Mouse (Mus musculus): Measurements from ENCODE around the gene Gpr15. TPM values are rescaled to one million over a fixed set of nuclear protein-coding genes. Genes with fewer than 3 reads are reported as not detected.
A peak's percentile ranks its signal among the peaks of the same experiment; 100 is the strongest.

Gene Gpr15
- 0.23 and 0.86 TPM in 2 replicates for total RNA-seq (2017)

DNA sequence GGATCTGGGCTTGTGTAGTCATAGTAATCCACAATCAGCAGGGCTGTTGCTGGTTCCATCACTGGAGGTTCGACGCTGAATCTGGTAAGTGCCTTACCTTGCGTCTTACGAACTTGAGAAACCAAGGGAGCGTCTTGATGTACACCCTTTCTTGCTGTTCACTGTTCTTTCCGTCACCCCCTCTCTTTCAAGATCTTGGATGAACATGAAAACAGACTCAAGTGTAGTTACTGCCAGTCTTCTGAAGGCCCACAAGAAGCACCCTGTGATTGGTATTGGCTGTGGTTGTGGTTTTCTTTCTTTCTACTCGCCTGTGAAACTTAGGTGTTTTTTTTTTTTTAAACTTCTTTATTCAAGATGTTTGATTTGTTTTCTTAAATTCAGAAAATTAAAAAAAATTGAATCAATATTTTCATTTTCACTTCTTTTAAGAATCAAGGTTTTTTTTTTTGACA is at the start of gene Gpr15:
TSS of gene Gpr15 (minus strand) at position 405 of the 455 bp plus-strand sequence.
- no peak for ATAC-seq (ENCODE audit: extremely low read depth, insufficient number of reproducible peaks, low FRiP score, poor library complexity, severe bottlenecking)

DNA sequence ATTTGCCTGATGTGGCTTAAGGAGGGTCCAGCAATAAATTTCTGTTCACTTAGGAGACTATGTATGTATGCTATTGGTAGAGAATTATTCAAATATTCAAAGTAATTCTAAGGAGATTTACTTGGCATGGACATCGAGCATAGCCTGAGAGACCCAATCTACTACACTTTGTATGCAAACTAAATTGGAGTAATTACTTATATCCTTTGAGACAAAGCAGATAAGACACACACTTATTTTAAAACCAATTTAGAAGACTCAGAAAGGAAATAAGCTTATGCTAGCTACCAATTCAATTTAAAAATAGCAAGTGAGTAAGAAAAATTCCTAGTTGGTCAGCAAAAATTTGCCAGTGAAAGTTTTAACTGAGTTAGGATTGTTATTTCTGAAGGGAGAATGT is 44.2 kb upstream of the Gpr15 start, which contains the start of gene Olfr172:
TSS of gene Olfr172 (minus strand) at position 101 of the 400 bp plus-strand sequence.
- ATAC-seq (ENCODE audit: extremely low read depth, insufficient number of reproducible peaks, low FRiP score, poor library complexity, severe bottlenecking) = no peak

- ATAC-seq (ENCODE audit: extremely low read depth, insufficient number of reproducible peaks, low FRiP score, poor library complexity, severe bottlenecking) = no peak
These were observed 37.3 kb upstream of the Gpr15 start for GRCm38 (mm10) chr16:58756191-58756590.

- ATAC-seq (ENCODE audit: extremely low read depth, insufficient number of reproducible peaks, low FRiP score, poor library complexity, severe bottlenecking) = peak; percentile 48; the same call in 1 of the 2 replicates
These were observed 32.4 kb upstream of the Gpr15 start for GRCm38 (mm10) chr16:58751314-58751713.

GRCm38 (mm10) chr16:58746715-58747114 is 27.8 kb upstream of the Gpr15 start:
- ATAC-seq (ENCODE audit: extremely low read depth, insufficient number of reproducible peaks, low FRiP score, poor library complexity, severe bottlenecking) = no peak

DNA sequence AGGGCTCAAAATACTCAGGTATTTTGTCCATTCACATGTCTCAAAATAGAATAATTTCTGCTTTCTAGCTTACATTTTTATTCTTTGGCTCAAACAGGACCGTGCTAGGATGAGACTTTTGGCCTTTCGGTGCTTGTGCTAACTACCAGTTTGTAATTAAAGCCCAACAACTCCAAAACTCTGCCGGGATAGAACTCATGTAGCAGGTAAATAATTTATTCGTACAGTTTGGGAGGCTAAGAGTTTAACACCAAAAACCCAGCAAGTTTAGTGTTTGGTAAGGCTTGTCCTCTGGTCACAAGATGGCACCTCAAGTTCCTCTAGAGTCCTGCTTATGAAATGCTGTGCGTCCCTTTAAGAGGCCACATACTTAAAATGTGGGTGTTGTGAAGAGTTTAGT is 21.9 kb upstream of the Gpr15 start:
- no peak for ATAC-seq (ENCODE audit: extremely low read depth, insufficient number of reproducible peaks, low FRiP score, poor library complexity, severe bottlenecking)

DNA sequence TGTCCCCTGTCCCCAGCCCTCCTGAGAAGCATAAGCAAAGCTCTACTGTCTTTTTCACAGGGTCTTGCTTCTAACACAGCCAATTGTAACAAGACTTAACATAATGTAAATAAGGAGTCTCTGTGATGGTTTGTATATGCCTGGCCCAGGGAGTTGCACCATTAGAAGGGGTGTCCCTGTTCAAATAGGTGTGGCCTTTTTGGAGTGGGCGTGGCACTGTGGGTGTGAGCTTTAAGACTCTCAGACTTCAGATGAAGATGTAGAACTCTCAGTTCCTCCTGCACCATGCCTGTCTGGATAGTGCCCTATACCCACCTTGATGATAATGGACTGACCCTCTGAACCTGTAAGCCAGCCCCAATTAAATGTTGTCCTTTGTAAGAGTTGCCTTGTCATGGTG is 19.9 kb upstream of the Gpr15 start:
- no peak for ATAC-seq (ENCODE audit: extremely low read depth, insufficient number of reproducible peaks, low FRiP score, poor library complexity, severe bottlenecking)

DNA sequence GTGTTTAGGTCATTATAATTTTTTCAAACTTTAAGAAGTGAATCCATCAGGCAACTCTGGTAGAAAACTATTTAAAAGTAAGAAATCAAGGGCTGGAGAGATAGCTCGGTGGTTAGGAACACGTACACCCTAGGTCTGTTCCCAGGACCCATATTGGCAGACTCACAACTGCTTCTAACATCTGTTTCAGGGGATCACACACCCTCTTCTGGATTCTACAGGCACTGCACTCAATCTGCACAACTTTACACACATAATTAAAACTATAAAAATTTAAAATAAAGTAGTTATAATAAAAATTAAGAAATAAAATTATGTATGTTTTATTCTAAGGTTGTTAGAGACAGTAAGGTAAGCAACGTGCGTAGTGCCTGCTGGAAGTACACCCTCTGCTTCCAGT is 19.3 kb upstream of the Gpr15 start:
- no peak for ATAC-seq (ENCODE audit: extremely low read depth, insufficient number of reproducible peaks, low FRiP score, poor library complexity, severe bottlenecking)

DNA sequence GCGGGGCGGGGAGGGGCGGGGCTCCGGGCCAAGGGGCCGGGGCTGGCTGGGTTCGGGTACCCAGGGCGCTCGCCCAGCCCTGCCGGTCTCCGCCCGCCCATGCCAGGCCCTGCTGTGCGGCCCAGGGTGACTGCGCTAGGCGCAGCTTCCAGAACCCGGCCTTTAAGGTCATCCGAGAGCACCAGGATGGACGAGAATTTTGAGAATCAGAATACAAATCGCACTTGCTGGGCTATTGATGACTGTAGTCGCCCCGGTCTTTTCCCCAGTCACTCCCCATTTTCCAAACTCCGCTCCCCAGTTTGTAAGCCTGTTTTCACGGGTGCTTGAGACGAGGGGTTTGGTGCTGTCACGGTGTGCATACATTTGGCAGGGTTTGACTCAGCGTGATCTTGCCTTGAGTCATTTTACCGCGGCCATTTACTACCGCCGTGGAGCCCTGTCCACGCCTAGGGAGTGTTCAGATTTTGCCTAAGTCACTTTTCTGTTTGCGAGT is 9.4 kb upstream of the Gpr15 start:
- no peak for ATAC-seq (ENCODE audit: extremely low read depth, insufficient number of reproducible peaks, low FRiP score, poor library complexity, severe bottlenecking)

DNA sequence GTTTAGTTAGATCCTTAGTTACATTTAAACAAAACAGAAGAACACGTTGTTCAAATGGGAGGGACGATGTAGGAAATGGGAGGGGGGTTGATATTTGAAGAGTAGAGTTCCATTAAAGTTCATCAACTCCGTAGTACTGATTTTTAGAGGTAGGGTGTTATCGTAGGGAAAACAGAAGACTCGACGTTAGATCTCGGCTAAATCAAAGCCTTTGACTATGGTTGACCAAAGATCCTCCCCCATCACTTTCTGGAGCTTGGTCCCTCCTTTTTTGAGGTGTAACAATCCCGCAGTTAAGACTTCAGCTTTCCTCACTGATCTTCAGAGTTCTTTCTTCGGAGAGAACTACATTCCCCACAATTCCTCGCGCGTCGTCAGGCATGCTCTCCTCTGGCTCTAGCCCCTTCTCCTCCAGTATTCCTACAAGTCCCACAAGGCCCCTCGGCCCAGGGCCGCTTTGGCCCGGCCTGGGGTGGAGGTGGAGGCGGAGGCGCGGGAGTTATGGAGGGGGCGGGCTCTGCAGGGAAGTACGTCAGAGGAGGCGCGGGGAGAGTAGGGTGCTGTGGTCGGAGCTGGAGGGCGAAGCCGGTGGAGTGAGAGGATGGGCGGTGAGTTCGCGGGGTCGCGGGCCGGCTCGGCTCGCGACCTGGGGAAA is 8.7 kb upstream of the Gpr15 start, which contains the start of gene Cldnd1:
TSS of gene Cldnd1 (plus strand) at position 434 of the 655 bp plus-strand sequence.
- peak; percentile 100 for ATAC-seq (ENCODE audit: extremely low read depth, insufficient number of reproducible peaks, low FRiP score, poor library complexity, severe bottlenecking)

DNA sequence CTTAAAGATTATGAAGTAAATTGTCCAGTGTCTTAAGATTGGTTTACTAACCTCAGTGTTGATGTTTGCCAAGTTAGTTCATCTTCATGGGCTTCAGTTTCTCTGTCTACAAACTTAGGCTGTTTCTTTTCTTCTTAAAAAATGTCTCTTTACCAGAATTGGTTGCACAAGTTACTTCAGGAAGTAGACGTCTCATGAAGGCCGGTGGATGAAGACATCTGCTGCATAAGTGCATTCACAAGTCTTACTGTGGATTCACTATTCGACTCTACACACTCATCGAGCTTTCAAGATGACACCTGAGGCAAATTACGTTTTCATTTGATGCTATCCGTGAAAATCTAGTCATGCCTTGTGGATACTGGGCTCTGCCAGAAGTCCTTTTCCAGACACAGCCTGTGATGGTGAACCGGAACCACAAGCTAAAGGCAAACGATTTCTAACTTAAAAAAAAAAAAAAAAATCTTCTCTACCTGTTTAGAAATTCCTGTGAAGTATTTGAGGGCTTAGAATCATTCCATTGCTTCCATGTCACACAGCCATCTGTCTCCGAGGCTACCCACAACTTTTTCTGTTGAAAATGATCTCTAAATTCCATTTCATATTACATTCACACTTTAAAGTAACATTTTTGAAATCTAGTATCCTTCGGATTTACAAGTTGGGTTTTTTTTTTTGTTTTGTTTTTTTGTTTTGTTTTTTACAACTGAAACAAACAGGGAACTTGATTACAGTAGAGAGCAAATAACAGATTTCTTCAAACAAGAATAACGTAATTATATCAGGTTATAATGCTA is 8.0 kb upstream of the Gpr15 start:
- ATAC-seq (ENCODE audit: extremely low read depth, insufficient number of reproducible peaks, low FRiP score, poor library complexity, severe bottlenecking) = no peak

- no peak for ATAC-seq (ENCODE audit: extremely low read depth, insufficient number of reproducible peaks, low FRiP score, poor library complexity, severe bottlenecking)
These were observed 3.4 kb upstream of the Gpr15 start for GRCm38 (mm10) chr16:58722292-58722691.

GRCm38 (mm10) chr16:58715018-58715417 is 3.9 kb downstream of the Gpr15 start:
- ATAC-seq (ENCODE audit: extremely low read depth, insufficient number of reproducible peaks, low FRiP score, poor library complexity, severe bottlenecking) = no peak

- no peak for ATAC-seq (ENCODE audit: extremely low read depth, insufficient number of reproducible peaks, low FRiP score, poor library complexity, severe bottlenecking)
These were observed 5.7 kb downstream of the Gpr15 start for GRCm38 (mm10) chr16:58713128-58713527.

- peak; percentile 56; the same call in 1 of the 2 replicates for ATAC-seq (ENCODE audit: extremely low read depth, insufficient number of reproducible peaks, low FRiP score, poor library complexity, severe bottlenecking)
These were observed 6.6 kb downstream of the Gpr15 start for GRCm38 (mm10) chr16:58712221-58712620.

- ATAC-seq (ENCODE audit: extremely low read depth, insufficient number of reproducible peaks, low FRiP score, poor library complexity, severe bottlenecking) = no peak
These were observed 9.3 kb downstream of the Gpr15 start for GRCm38 (mm10) chr16:58709536-58709935.

DNA sequence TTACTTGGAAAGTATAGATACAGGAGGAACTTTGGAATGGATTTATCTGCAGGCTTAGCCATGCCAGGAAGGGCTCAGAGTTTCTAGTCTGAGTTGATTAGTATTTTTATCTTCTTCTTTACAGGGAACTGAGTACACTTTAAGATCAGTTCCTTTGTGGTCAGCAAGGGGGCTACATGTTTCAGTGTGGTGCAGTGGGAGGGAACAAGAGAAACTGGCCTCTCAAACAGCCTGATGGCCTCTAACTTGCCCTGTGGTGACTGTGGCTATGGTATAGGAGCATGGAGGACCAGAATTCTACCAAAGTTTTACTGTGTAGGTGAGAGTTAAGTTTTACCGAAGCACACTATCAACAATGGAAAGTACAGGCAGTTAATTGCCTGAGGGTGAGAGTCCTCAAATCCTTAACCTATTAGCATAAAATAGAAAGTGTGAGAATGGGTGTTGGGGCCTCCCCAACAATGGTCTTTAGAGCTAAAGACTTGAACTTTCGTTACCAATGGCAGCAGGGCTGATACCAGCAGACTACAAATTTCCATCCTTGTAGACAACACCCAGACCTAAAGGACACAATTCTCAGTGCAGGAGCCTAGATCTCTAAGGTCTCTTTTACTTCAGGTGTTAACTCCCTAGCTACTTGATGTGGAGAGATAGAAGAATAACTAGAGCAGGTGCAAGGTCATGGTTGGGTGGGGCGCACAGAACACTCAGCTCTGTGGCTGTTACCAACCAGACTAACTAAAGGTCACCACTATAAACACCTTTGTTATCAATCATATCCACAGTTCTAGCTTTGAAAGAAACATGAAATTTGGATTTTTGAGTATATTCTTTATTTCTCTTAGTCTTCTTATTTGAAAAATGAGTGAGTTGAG is 10.0 kb downstream of the Gpr15 start:
- no peak for ATAC-seq (ENCODE audit: extremely low read depth, insufficient number of reproducible peaks, low FRiP score, poor library complexity, severe bottlenecking)

DNA sequence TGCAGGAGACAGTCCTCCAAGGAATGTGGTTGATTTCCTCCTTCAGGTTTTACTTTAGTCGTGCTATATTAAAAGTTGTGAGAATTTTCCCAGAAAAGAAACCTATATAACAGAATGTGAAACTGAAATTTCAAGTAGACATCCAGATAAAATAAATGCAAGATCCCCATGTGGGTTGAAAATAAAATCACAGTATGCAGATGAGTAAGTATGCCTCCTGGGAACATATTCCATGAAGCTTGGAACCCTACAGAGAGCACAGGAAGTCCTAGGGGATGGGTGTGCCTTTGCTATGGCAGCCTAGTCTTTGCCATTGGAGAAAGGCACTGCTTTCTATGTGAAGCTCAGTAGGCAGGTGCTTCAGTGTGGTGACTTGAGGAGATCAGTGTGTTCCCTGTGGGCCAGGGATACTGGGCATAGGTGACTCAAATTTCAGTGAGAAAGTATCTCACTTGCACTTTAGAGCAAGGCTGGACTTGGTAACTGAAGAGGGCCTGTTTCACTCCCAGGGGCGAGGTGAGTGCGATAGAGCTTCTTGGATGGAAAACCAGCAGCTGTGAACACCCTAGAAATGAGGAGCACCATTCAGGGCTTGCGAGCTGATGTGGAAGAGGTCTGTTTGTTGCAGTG is 11.5 kb downstream of the Gpr15 start:
- no peak for ATAC-seq (ENCODE audit: extremely low read depth, insufficient number of reproducible peaks, low FRiP score, poor library complexity, severe bottlenecking)

DNA sequence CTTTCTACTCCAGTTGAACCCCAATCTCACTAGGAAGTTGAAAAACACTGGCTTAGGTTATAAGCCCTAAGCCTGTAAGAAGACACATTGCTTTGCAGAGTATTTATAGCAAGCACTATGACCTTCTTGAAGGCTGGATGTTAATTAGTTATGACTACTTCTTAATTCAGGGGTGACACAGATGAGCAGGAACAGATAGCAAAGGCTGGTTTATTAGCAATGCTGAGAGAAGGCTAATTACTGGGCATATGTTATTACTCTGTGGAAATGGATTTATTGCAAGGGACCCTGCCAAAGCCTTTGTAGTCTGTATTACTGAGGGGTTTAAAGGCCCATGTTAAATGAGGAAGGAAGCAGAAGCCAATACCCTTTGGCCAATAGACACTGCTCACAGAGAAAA is 13.9 kb downstream of the Gpr15 start:
- no peak for ATAC-seq (ENCODE audit: extremely low read depth, insufficient number of reproducible peaks, low FRiP score, poor library complexity, severe bottlenecking)
